Mouse (Mus musculus): Measurements from ENCODE around the gene Rfx5. TPM values are rescaled to one million over a fixed set of nuclear protein-coding genes. Genes with fewer than 3 reads are reported as not detected.

Rfx5 gene
- polyA plus RNA-seq (2012): 15.7 and 16.9 TPM in 2 replicates

DNA sequence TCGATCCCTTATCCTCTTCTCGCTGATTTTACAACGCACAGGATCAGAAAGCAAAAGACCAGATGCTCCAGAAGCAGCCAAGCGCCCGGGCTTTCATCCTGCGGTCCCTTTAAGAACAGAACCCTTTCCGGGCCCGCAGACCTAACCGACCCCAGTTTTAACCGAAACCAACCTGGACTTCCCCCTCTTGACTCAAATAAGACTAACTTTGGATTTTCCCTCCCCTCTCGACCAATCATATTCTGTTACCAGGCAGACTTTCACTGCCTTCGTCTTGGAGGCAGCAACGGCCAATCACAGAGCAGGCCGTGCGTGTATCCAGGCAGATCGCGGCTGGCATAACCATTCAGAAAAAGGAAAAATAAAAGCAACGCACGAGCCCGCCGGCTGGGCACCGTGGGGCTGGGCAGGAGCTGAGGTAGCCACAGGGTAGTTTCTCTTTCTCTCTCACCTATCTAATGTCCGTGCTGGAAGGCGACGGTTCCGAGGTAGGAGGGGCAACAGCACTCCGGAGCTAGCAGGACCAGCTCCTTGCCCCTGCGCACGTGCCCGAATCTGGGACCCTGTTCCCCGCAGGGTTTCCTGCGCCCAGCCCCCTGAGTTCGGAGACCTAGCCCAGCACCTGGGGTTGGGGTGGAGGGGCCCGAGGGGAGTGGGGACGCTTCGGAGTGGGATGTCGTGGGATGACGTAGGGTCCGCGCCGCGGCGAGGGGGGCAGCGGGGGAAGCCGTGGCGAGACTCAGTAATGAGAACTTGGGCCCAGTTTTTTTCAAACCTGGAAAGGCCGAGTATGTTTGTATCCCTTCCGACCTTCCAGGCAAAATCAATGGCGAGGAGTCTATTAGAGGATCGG lies at the start of gene Rfx5:
Rfx5 (plus strand) TSS at position 312 of the 853 bp plus-strand sequence.

DNA sequence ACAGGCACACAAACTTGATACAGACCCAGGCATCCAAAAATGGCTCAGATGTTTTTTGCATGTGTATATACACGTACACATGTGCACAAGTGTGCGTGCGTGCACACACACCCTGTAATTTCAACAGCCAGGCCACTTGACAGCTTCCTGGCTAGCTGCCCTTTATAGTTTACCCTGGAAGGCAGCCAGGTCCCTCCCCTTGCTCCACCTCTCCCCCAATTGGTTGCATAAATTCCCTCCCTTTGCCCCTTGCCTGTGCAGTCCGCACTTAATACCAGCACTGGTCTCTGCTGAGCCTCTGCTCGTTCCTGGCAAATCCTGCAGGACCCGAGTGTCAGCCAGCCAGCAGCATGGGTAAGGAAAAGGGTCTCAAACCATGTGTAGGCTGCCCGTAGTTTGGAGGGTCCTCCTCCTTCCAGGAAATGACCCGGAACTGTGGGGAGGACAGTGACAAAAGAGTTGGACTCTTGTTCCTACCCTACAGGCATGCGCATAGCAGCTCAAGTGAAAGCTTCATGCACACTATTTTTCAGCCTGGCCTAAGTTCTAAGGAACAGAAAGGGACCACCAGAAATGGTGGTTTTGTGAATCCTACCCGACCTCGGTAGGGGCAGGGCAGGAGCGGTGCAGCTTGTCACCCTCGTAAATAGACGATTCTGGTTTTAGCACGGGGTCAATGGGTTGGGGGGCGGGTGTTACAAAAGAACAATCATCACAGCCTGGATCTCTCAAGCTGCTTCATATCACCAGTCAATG lies 20.9 kb upstream of the Rfx5 start, which contains the start of gene Selenbp1:
Selenbp1 (plus strand) TSS at position 248 of the 756 bp plus-strand sequence.

DNA sequence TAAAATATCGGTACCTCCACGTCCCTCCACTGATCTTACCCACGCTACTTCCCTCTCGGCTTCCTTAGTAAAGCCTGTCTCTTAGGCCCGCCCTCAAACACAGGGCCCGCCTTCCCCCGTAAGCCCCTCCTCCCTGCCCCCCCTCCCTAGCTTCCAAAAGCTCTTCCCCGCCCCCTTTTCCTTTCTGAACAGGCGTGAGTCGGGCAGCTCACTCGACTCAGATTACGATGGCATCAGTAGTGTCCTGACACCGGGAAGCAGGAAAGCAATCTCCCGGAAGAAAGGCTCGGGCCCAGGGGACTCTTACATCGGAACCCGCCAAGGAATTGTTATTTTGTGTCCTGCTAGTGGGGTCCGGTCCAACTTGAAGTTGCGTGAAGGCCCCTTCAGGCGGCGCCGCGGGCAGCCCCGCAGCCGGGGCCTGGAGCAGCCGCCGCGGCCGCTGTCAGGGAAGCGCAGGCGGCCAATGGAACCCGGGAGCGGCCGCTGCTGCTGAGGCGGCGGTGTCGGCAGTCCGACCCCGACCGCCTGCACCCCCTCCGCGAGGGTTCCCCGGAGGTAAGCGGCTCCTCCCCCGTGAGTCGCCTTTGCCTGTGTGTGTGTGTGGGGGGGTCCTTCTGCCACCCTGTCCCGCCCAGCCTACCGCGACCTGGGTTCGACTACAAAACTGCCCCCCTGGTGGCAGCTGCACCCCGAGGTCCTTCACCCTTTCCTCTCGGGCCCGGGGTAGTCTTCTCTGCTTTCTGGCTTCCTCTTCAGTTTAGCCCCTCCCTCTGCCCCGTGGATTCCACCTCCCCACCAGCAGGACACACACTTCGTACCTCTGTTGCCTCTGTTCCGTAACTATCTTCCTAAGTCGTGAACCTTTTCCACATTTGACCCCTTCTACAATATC lies 20.9 kb downstream of the Rfx5 start, which contains the start of gene Pi4kb:
Pi4kb (plus strand) TSS at position 204 of the 895 bp plus-strand sequence.

Other genes starting within 250 kb of the Rfx5 start
- gene Cgn, start 167.6 kb upstream of the Rfx5 start, polyA plus RNA-seq (2012): 0.06 and 0.08 TPM in 2 replicates
- 54.5 and 75.9 TPM in 2 replicates for gene Pogz, start 116.5 kb upstream of the Rfx5 start, polyA plus RNA-seq (2012)
- 151 and 173 TPM in 2 replicates for gene Psmb4, start 67.1 kb upstream of the Rfx5 start, polyA plus RNA-seq (2012)
- 19.5 and 20.8 TPM in 2 replicates for gene Selenbp1, start 21.0 kb upstream of the Rfx5 start, polyA plus RNA-seq (2012)
- gene Pi4kb, start 20.7 kb downstream of the Rfx5 start, polyA plus RNA-seq (2012): 7.3 and 7.5 TPM in 2 replicates
- 34.9 and 36.5 TPM in 2 replicates for gene Zfp687, start 61.4 kb downstream of the Rfx5 start, polyA plus RNA-seq (2012)
- gene Psmd4, start 88.5 kb downstream of the Rfx5 start, polyA plus RNA-seq (2012): 95.3 and 114 TPM in 2 replicates
- gene Pip5k1a, start 152.9 kb downstream of the Rfx5 start, polyA plus RNA-seq (2012): 15.0 and 24.5 TPM in 2 replicates
- gene Vps72, start 156.9 kb downstream of the Rfx5 start, polyA plus RNA-seq (2012): 224 and 237 TPM in 2 replicates
- not detected in 2 replicates for gene Tmod4, start 170.4 kb downstream of the Rfx5 start, polyA plus RNA-seq (2012)
- 6.1 and 9.0 TPM in 2 replicates for gene Scnm1, start 179.9 kb downstream of the Rfx5 start, polyA plus RNA-seq (2012)
- 3.8 and 4.7 TPM in 2 replicates for gene Lysmd1, start 180.0 kb downstream of the Rfx5 start, polyA plus RNA-seq (2012)
- 10.5 and 16.0 TPM in 2 replicates for gene Tnfaip8l2, start 188.3 kb downstream of the Rfx5 start, polyA plus RNA-seq (2012)
- 6.5 and 7.1 TPM in 2 replicates for gene Sema6c, start 206.4 kb downstream of the Rfx5 start, polyA plus RNA-seq (2012)